Mouse (Mus musculus): ENCODE data around the gene Map2.

DNA sequence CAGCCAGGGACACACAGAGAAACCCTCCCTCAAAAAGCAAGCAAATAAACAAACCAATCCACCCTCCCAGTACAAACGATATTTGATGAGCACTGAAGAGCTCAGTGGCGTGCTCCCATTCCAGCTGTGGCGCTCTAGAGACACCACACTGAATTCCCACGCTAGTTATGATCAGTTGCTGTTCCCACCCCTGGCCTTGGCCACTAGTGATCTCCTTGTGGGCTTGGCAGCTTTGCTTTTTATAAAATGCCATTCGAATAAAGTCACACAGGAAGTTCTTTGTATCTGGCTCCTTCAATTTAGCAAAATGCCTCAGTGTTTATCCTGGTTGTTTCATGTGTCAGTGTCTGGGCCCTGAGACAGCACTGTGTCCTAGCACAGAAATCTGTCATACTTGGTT, 6.4 kb upstream of the Map2 start:
- TF ChIP-seq EP300 (IDR thresholded peaks at IDR 0.05; ENCODE audit: low read depth) (no peak), CTCF (IDR thresholded peaks at IDR 0.05; ENCODE audit: low read depth) (peak; percentile 4; the same call in 1 of the 2 replicates)
